Mouse (Mus musculus) midbrain, embryonic 16.5 days (tissue): ENCODE measurements at regions not wholly inside any gene's neighbourhood (a gene's known extent, or its start where the extent isn't known, plus 50 kb on each side); places are given as distances from the start of the nearest gene placed in this dataset.

ENCODE experiments used
- ATAC-seq: fragments of 200-750 bp; cut with Nextera tagmentation; 2 replicates; pipeline ENCODE4 v1.8.0; 2017; ENCODE audit warnings: moderate TSS enrichment
- H3K27ac ChIP-seq: fragments of 300-500 bp; sonication (generic); 2 replicates; pipeline ENCODE4 v1.5.1; 2014; ENCODE audit warnings: mild to moderate bottlenecking, low read length, mixed read lengths
- H3K27me3 ChIP-seq: fragments of 300-500 bp; sonication (generic); 2 replicates; pipeline ENCODE4 v1.6.1; 2014; ENCODE audit warnings: low read depth, low read length, mixed read lengths; ENCODE audit not compliant: control insufficient read depth, insufficient read depth
- H3K36me3 ChIP-seq: fragments of 300-500 bp; sonication (generic); 2 replicates; pipeline ENCODE4 v1.6.1; 2014; ENCODE audit warnings: mild to moderate bottlenecking, low read length, moderate library complexity, mixed read lengths; ENCODE audit not compliant: control insufficient read depth, insufficient read depth
- H3K4me1 ChIP-seq: fragments of 300-500 bp; sonication (generic); 2 replicates; pipeline ENCODE4 v1.6.1; 2014; ENCODE audit warnings: mild to moderate bottlenecking, low read length, mixed read lengths; ENCODE audit not compliant: control insufficient read depth, insufficient read depth
- H3K4me2 ChIP-seq: fragments of 300-500 bp; sonication (generic); 2 replicates; pipeline ENCODE4 v1.6.1; 2014; ENCODE audit warnings: mild to moderate bottlenecking, low read length, mixed read lengths
- H3K4me3 ChIP-seq: fragments of 300-500 bp; sonication (generic); 2 replicates; pipeline ENCODE4 v1.5.1; 2014; ENCODE audit warnings: low read depth, mild to moderate bottlenecking, low read length, moderate library complexity, mixed read lengths
- H3K9ac ChIP-seq: fragments of 300-500 bp; sonication (generic); 2 replicates; pipeline ENCODE4 v1.6.1; 2014; ENCODE audit warnings: low read depth, low read length, mixed read lengths
- H3K9me3 ChIP-seq: fragments of 300-500 bp; sonication (generic); replicated peaks from 2 replicates; pipeline ENCODE4 v1.6.1; 2014; ENCODE audit warnings: mild to moderate bottlenecking, low read length, mixed read lengths; ENCODE audit not compliant: control insufficient read depth, poor library complexity, severe bottlenecking
- WGBS: fragments of 180-500 bp; shearing (Covaris S2); extraction: QIAGEN DNeasy Blood & Tissue Kit; methylation state at CpG from one replicate; pipeline ENCODE4 v1.1.7; 2014; 5-methylcytosine and 5-hydroxymethylcytosine counted together

DNA sequence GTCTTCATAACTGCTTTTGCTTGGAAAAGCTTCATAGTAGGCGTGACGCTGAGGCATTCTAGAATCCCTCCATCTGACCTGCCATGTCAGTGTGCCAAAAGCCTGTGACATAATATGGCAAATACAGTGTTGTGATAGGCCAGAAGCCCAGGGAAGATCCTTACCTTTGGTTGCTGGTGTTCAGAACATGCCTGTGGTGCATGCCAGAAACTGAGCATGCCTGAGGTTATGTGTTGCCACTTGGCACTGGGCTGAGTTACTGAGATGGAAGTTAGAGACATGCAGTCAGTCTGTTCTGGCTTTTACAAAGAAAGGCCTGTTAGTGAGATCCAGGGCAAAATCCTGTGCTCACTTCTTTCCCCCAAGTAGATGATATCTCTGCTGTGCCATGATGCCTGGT lies 412.7 kb upstream of the Gm11042 start:
- Histone ChIP-seq H3K4me1 (no peaks in the 10 kb centered on the region), H3K36me3 (no peaks in the 10 kb centered on the region), H3K27me3 (no peaks in the 10 kb centered on the region), H3K4me2 (no peak overlapping the region), H3K9me3 (0 out of 2 replicates have a peak, but pooled peaks cover 3% of the 10 kb centered on the region), H3K4me3 (no peak overlapping the region), H3K9ac (no peak overlapping the region), H3K27ac (no peak overlapping the region)
- 93% methylated on average over 2 of the region's 2 CpGs for WGBS
- ATAC-seq: no peak

DNA sequence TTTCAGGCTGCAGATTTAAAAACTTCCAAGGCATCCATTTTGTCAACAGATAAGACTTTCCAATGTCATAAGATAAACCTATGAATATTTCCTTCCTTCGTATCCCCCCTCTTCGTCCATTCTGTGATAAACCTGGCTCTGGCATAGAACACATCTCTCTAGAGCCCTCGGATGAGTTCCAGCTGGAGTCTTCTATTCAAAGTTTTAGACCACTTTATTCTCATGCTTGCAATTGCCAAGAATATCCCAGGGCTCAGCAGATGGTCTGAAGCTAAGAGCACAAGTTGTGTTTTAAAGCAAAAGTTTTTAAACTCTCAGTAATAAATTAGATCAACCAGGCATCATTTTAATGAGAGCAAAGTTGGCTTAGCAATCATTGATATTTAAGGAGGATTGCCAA lies 363.0 kb upstream of the Gm11042 start:
- no peak overlapping the region for H3K4me3 ChIP-seq
- no peak overlapping the region for H3K9ac ChIP-seq
- H3K27me3 ChIP-seq: no peaks in the 10 kb centered on the region
- no peak for ATAC-seq
- H3K4me2 ChIP-seq: no peak overlapping the region
- WGBS: 92% methylated on average over 3 of the region's 3 CpGs
- H3K27ac ChIP-seq: no peak overlapping the region
- no peaks in the 10 kb centered on the region for H3K36me3 ChIP-seq
- H3K4me1 ChIP-seq: no peaks in the 10 kb centered on the region
- no peaks in the 10 kb centered on the region for H3K9me3 ChIP-seq

DNA sequence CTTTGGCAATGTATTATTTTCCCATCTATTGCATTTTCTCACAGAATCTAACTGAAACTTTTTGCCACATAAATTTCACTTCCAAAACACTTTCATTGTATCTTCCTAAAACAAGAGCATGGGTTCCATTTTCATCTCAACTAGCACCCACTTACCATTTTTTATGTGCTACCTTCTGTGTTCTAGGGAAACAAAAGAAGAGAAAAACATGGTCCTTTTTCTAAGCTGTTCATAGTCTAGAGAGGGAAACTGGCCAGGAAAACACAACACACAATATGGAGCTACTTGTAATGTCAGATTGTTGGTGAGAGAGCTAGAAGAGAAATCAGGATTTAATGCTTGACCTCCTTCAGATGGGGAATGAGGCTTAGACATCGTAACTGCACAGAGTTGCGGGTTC lies 361.6 kb upstream of the Gm11042 start:
- no peak overlapping the region for H3K4me2 ChIP-seq
- H3K9ac ChIP-seq: no peak overlapping the region
- no peaks in the 10 kb centered on the region for H3K36me3 ChIP-seq
- no peak for ATAC-seq
- no peaks in the 10 kb centered on the region for H3K4me1 ChIP-seq
- H3K4me3 ChIP-seq: no peak overlapping the region
- no peak overlapping the region for H3K27ac ChIP-seq
- 84% methylated on average over 2 of the region's 2 CpGs for WGBS
- no peaks in the 10 kb centered on the region for H3K9me3 ChIP-seq
- H3K27me3 ChIP-seq: no peaks in the 10 kb centered on the region

DNA sequence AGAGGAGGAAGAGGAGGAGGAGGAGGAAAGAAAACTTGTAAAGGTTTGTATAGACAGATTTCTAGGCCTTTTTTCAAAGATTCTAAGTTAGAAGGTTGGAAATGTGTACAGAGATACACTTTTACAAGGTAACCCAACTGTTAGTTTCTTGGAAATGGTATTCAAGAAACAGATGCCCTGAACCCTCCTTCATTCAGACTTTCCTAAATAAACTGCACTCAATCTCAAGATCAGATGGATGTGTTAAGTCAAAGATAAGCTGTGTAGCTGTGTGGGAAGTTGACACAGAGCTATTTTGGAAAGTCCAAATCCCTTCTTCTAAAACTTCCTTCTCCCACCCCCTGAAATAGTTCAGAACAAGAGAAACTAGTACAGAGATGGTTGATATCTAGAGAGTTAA lies 342.2 kb upstream of the Gm11042 start:
- Histone ChIP-seq H3K9ac (no peak overlapping the region), H3K4me2 (no peak overlapping the region), H3K27me3 (no peaks in the 10 kb centered on the region), H3K9me3 (no peaks in the 10 kb centered on the region), H3K4me3 (no peak overlapping the region), H3K27ac (no peak overlapping the region), H3K36me3 (no peaks in the 10 kb centered on the region), H3K4me1 (no peaks in the 10 kb centered on the region)
- no peak for ATAC-seq

DNA sequence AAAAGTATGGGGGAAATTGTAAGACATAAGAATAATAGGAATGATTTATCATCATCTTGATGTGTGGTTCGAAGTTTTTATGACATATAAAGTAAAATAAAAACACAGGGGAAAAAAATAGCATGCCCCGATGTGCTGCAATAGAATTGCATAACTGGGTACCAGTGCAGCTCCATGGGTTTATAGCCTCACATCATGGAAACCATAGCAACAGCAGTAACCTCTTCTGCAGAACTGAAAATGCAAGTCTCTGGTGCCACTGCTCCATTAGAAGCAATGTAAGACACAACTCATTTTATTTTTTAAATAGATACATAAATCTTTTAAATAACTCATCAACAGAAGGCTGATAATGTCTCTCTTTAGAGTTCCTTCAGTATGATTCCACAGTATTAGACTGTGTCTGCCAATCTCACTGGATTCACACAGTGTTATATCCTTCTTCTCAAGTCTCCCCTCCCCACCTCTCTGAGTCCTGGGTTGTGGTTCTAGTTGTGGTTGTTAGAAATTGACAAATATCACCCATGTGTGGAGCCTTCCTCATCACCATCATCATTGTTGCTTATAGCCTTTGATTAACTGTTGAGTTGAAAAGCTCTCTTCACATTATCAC lies 340.9 kb upstream of the Gm11042 start:
- no peak for ATAC-seq
- no peak overlapping the region for H3K9ac ChIP-seq
- no peaks in the 10 kb centered on the region for H3K27me3 ChIP-seq
- H3K4me2 ChIP-seq: no peak overlapping the region
- no peaks in the 10 kb centered on the region for H3K9me3 ChIP-seq
- no peak overlapping the region for H3K4me3 ChIP-seq
- no peaks in the 10 kb centered on the region for H3K4me1 ChIP-seq
- WGBS: 61% methylated on average over 2 of the region's 2 CpGs
- H3K36me3 ChIP-seq: no peaks in the 10 kb centered on the region
- no peak overlapping the region for H3K27ac ChIP-seq

DNA sequence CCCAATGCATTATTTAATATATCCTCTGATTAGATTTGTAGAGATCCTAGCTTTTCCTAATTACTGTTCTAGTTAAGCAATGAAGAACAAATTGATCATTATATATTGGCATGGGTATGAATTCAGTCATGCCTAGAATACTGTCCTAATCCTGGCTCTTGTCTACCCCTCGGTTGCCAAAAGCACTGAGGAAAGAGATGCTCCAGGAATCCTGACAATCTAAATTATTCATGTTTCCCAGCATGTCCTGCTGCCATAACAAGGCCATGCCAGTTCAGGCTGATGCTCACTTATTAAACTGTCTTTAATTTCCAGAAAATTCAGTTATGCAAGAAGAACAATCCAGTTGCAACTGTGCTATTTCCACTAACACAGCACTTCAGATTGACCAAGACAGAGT lies 335.1 kb upstream of the Gm11042 start:
- no peak for ATAC-seq
- Histone ChIP-seq H3K27ac (no peak overlapping the region), H3K27me3 (no peaks in the 10 kb centered on the region), H3K9ac (no peak overlapping the region), H3K4me3 (no peak overlapping the region), H3K9me3 (no peaks in the 10 kb centered on the region), H3K36me3 (no peaks in the 10 kb centered on the region), H3K4me1 (no peaks in the 10 kb centered on the region), H3K4me2 (no peak overlapping the region)
- 72% methylated on average over 1 of the region's 1 CpGs for WGBS

DNA sequence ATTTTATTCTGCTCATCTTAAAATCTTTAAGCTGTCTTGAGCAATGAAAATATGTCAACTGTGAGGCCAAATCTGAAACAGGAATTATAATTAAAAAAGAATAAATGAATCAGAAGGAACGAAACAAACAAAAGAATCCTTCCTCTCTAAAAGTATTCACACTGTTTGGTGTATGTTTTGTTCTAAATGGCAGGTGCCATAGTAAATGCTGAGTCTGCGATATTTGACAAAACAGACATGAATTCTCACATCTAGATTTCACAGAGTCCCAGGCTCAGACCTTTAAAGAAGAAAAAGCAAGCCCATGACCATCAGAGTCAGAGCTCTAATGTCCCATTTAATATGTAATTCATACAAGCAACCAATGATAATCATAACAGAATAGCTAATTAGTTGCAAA lies 316.6 kb upstream of the Gm11042 start:
- Histone ChIP-seq H3K36me3 (no peaks in the 10 kb centered on the region), H3K27ac (no peak overlapping the region), H3K4me2 (no peak overlapping the region), H3K4me3 (no peak overlapping the region), H3K27me3 (no peaks in the 10 kb centered on the region), H3K4me1 (no peaks in the 10 kb centered on the region), H3K9me3 (no peaks in the 10 kb centered on the region), H3K9ac (no peak overlapping the region)
- WGBS: 77% methylated on average over 2 of the region's 2 CpGs
- no peak for ATAC-seq

DNA sequence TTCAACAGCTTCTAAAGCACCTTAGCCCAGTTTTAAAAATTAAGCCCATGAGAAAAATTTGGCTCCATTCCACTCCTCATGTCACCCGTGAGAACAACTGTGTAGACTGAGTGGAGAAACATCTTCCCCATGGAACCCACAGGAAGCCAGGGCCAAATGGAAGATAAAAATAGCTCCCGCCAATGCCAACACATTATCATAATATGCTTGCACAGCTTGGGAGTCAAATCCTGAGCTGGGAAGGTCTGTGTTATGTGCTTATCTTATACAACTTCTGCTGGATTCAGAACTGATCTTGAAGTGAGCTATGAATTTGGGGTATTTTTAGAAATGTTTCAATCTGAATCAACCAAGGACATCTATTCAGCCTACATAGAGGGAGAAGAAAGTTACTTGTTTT lies 279.0 kb upstream of the Gm11042 start:
- Histone ChIP-seq H3K4me1 (no peaks in the 10 kb centered on the region), H3K27me3 (no peaks in the 10 kb centered on the region), H3K36me3 (no peaks in the 10 kb centered on the region), H3K9me3 (no peaks in the 10 kb centered on the region), H3K9ac (no peak overlapping the region), H3K4me3 (no peak overlapping the region), H3K27ac (no peak overlapping the region), H3K4me2 (no peak overlapping the region)
- WGBS: 88% methylated on average over 2 of the region's 2 CpGs
- ATAC-seq: no peak

DNA sequence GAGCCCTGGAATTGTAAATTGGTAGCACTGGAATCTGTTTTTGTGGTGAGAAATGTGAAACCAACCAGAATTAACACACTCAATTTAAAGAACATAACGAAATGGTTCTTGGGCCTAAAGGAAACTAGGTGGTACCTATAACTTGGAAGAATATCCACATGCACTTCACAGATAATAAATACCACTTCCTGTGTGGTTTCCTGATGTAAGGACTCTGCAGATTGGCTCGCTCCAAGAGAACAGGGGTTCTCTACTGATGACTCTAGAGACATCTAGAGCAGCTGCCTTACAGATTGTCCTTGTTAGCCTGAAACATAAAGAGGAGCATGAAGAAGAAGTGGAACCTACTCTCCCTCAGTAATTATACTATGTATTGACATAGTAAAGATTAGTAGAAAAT lies 238.4 kb upstream of the Gm11042 start:
- Histone ChIP-seq H3K9me3 (no peaks in the 10 kb centered on the region), H3K9ac (no peak overlapping the region), H3K36me3 (no peaks in the 10 kb centered on the region), H3K4me1 (no peaks in the 10 kb centered on the region), H3K27ac (no peak overlapping the region), H3K4me3 (no peak overlapping the region), H3K4me2 (no peak overlapping the region), H3K27me3 (no peaks in the 10 kb centered on the region)
- WGBS: 84% methylated on average over 2 of the region's 2 CpGs
- no peak for ATAC-seq

DNA sequence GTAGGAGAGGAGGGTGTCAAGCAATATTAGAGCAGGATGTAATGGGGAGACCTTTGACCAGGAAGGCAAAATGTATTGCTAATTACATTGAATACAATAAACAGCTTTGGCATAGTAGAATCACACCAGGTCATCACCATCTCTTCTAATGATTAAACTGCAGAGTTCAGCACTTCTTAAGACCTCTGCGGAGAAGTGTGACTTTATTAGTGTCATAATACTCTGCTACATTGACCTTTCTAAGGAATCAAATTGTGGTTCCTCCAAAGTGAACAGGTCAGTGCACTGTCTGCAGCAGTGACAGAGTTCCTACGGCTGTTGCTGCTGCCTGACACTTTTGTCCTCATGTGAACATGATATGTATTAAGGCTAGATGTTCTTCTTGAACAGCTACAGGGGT lies 228.0 kb upstream of the Gm11042 start:
- H3K36me3 ChIP-seq: no peaks in the 10 kb centered on the region
- H3K4me2 ChIP-seq: no peak overlapping the region
- H3K9me3 ChIP-seq: no peaks in the 10 kb centered on the region
- ATAC-seq: no peak
- H3K4me1 ChIP-seq: no peaks in the 10 kb centered on the region
- H3K4me3 ChIP-seq: no peak overlapping the region
- no peak overlapping the region for H3K27ac ChIP-seq
- H3K27me3 ChIP-seq: no peaks in the 10 kb centered on the region
- WGBS: 87% methylated on average over 2 of the region's 2 CpGs
- H3K9ac ChIP-seq: no peak overlapping the region
